Mouse (Mus musculus) liver, embryonic 13.5 days (tissue): ENCODE data around the gene Aldh3b3. TPM values are rescaled to one million over a fixed set of nuclear protein-coding genes. Genes with fewer than 3 reads are reported as not detected.
A peak's percentile ranks its signal among the peaks of the same experiment; 100 is the strongest.

Experiments used
- ATAC-seq: fragments of 200-750 bp; cut with Nextera tagmentation; 2 replicates; pipeline ENCODE4 v1.8.0; 2017; ENCODE audit warnings: low read depth, mild to moderate bottlenecking, moderate number of reproducible peaks, moderate library complexity
- DNase-seq: peaks from one replicate; pipeline ENCODE4 v3.0.0; 2022
- H3K27ac ChIP-seq: fragments of 300-500 bp; sonication (generic); 2 replicates; pipeline ENCODE4 v1.5.1; 2015; ENCODE audit warnings: moderate library complexity, mild to moderate bottlenecking, inconsistent platforms
- H3K27me3 ChIP-seq: fragments of 300-500 bp; sonication (generic); 2 replicates; pipeline ENCODE4 v1.6.1; 2015; ENCODE audit warnings: mild to moderate bottlenecking, inconsistent platforms
- H3K36me3 ChIP-seq: fragments of 300-500 bp; sonication (generic); 2 replicates; pipeline ENCODE4 v1.6.1; 2015; ENCODE audit warnings: mild to moderate bottlenecking, inconsistent platforms
- H3K4me1 ChIP-seq: fragments of 300-500 bp; sonication (generic); replicated peaks from 2 replicates; pipeline ENCODE4 v1.6.1; 2015; ENCODE audit warnings: inconsistent platforms
- H3K4me2 ChIP-seq: fragments of 300-500 bp; sonication (generic); 2 replicates; pipeline ENCODE4 v1.6.1; 2015; ENCODE audit warnings: inconsistent platforms, mild to moderate bottlenecking, moderate library complexity
- H3K4me3 ChIP-seq: fragments of 300-500 bp; sonication (generic); replicated peaks from 2 replicates; pipeline ENCODE4 v1.5.1; 2015; ENCODE audit warnings: mild to moderate bottlenecking, inconsistent platforms
- H3K9ac ChIP-seq: fragments of 300-500 bp; sonication (generic); 2 replicates; pipeline ENCODE4 v1.6.1; 2015; ENCODE audit warnings: mild to moderate bottlenecking, inconsistent platforms
- H3K9me3 ChIP-seq: fragments of 300-500 bp; sonication (generic); replicated peaks from 2 replicates; pipeline ENCODE4 v1.6.1; 2016; ENCODE audit warnings: inconsistent platforms
- WGBS: fragments of 180-500 bp; shearing (Covaris S2); methylation state at CpG from one replicate; pipeline ENCODE4 v1.1.7; 2015; ENCODE audit not compliant: insufficient replicate concordance; 5-methylcytosine and 5-hydroxymethylcytosine counted together
- polyA plus RNA-seq: library from polyadenylated mRNA; unstranded; fragments of >200 nt; fragmentation: Nextera tagmentation; extraction: Ambion mirVana; gene quantifications from 2 replicates; pipeline ENCODE4 v1.2.1, GENCODE M21; 2015

The Aldh3b3 gene
- polyA plus RNA-seq, 1 experiment from 2014 or later, result not detected

- 65% methylated on average over 7 of the region's 7 CpGs for WGBS
- no peak for ATAC-seq
- H3K4me1 ChIP-seq, result peaks cover 31% of the 10 kb centered on the region
- no peak overlapping the region for H3K27ac ChIP-seq
- H3K9ac ChIP-seq, result no peak overlapping the region
- H3K27me3 ChIP-seq, result no peaks in the 10 kb centered on the region
- H3K9me3 ChIP-seq, result no peaks in the 10 kb centered on the region
- no peaks in the 10 kb centered on the region for H3K36me3 ChIP-seq
- H3K4me2 ChIP-seq, result peak overlapping the region; percentile 67; the same call in 1 of the 2 replicates
- no peak overlapping the region for H3K4me3 ChIP-seq
- no peak for DNase-seq
These were observed 16.1 kb upstream of the Aldh3b3 start for GRCm38 (mm10) chr19:3942315-3942714.

DNA sequence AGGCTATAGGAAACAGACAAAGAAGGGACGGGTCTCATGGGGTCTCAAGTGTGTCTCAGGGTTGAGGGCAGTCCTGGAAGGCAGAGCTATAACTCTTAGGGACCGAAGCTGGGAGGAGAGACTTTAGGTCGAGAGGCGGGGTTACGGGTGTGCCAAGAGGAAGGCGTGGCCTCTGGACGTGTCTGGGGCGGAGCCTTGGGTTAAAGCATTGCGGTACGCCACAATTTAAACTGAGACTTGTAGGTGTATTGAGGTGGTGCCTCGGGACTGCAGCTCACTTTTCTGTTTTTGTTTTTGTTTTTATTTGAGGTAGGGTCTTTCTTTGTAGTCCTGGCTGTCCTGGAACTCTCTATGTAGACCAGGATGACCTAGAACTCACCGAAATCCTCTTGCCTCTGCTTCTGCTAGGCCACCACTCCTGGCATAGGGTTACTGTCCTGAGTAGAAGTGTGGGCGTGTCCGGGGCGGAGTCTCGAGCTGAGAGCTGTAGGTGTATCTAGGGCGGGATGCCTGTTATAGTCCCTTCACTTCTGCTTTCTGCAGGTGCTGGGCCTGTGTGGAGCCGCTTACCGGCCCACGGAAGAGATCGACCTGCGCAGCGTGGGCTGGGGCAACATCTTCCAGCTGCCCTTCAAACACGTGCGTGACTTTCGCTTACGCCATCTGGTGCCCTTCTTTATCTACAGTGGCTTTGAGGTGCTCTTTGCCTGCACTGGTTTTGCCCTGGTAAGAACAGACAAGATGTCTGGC lies 15.3 kb upstream of the Aldh3b3 start:
- H3K4me2 ChIP-seq, result peak overlapping the region; percentile 67
- H3K9me3 ChIP-seq, result no peaks in the 10 kb centered on the region
- 13% methylated on average over 27 of the region's 27 CpGs for WGBS
- ATAC-seq (peak; percentile 87), DNase-seq (peak; percentile 80)
- peak overlapping the region; percentile 40 for H3K4me3 ChIP-seq
- no peaks in the 10 kb centered on the region for H3K36me3 ChIP-seq
- H3K27ac ChIP-seq, result no peak overlapping the region
- no peaks in the 10 kb centered on the region for H3K27me3 ChIP-seq
- peaks cover 31% of the 10 kb centered on the region for H3K4me1 ChIP-seq
- peak overlapping the region; percentile 30; the same call in 1 of the 2 replicates for H3K9ac ChIP-seq

DNA sequence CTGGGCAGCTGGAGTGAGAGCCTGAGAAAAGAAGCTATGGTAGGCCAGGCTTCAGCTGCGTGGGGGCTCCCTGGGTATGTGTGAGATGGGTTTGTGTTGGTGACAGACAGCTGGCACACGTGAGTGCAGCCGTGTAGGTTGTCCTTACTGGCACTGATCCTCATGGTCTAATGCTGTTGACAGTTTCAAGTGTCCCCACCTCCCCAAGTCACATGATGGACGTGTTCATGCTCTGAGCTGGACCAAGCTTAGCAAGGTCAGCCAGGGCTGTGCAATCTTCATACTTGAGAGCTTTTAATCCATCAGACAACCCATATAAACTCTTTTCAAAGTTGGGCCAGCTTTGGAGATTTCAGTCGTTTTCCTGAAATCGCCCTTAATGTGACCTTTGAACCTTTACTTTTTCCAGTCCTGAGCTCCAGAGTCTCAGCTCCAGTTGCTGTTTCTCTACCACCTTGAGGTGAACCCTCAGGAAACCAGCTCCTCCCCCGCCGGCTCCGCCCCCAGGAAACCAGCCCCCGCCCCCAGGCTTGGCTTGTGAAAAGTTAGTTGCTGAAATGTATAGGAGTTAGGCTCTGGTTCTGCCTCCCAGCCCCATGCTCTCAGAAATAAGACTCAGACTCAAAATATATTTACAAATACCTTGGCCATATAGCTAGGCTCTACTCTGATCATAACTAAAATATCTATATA lies 12.4 kb upstream of the Aldh3b3 start:
- Histone ChIP-seq H3K4me1 (peaks cover 37% of the 10 kb centered on the region), H3K27ac (no peak overlapping the region), H3K9ac (no peak overlapping the region), H3K9me3 (no peaks in the 10 kb centered on the region), H3K27me3 (no peaks in the 10 kb centered on the region), H3K4me2 (no peak overlapping the region), H3K36me3 (no peaks in the 10 kb centered on the region), H3K4me3 (no peak overlapping the region)
- DNase-seq, result no peak
- 24% methylated on average over 10 of the region's 10 CpGs for WGBS
- ATAC-seq, result no peak

GRCm38 (mm10) chr19:3946715-3947114 lies 11.7 kb upstream of the Aldh3b3 start:
- Histone ChIP-seq H3K4me1 (peaks cover 37% of the 10 kb centered on the region), H3K36me3 (no peaks in the 10 kb centered on the region), H3K27me3 (no peaks in the 10 kb centered on the region), H3K4me2 (no peak overlapping the region), H3K27ac (no peak overlapping the region), H3K4me3 (no peak overlapping the region), H3K9ac (no peak overlapping the region), H3K9me3 (no peaks in the 10 kb centered on the region)
- WGBS, result 20% methylated on average over 2 of the region's 2 CpGs
- ATAC-seq (no peak), DNase-seq (peak; percentile 47)

GRCm38 (mm10) chr19:3947813-3948212 lies 10.6 kb upstream of the Aldh3b3 start:
- no peak for ATAC-seq
- no peaks in the 10 kb centered on the region for H3K36me3 ChIP-seq
- H3K27ac ChIP-seq, result no peak overlapping the region
- 55% methylated on average over 3 of the region's 3 CpGs for WGBS
- H3K9me3 ChIP-seq, result no peaks in the 10 kb centered on the region
- peaks cover 32% of the 10 kb centered on the region for H3K4me1 ChIP-seq
- H3K4me3 ChIP-seq, result no peak overlapping the region
- H3K9ac ChIP-seq, result no peak overlapping the region
- DNase-seq, result no peak
- H3K27me3 ChIP-seq, result no peaks in the 10 kb centered on the region
- no peak overlapping the region for H3K4me2 ChIP-seq

DNA sequence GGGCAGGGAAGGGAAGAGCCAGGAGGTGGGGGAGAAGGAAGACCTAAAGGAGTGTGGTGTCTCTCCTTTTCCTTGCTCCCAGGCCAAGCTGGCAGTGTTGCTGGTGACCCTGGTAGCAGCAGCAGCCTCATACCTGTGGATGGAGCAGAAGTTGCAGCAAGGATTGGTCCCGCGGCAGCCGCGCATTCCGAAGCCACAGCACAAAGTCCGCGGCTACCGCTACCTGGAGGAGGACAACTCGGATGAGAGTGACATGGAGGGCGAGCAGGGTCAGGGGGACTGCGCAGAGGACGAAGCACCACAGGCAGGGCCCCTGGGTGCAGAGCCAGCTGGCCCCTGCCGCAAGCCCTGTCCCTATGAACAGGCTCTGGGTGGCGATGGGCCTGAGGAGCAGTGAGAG lies 9.9 kb upstream of the Aldh3b3 start:
- Histone ChIP-seq H3K4me2 (no peak overlapping the region), H3K36me3 (no peaks in the 10 kb centered on the region), H3K27me3 (no peaks in the 10 kb centered on the region), H3K27ac (no peak overlapping the region), H3K4me1 (peaks cover 25% of the 10 kb centered on the region), H3K9ac (no peak overlapping the region), H3K9me3 (no peaks in the 10 kb centered on the region), H3K4me3 (no peak overlapping the region)
- DNase-seq (no peak), ATAC-seq (no peak)
- WGBS, result 77% methylated on average over 14 of the region's 14 CpGs

- no peak for DNase-seq
- H3K27me3 ChIP-seq, result no peaks in the 10 kb centered on the region
- H3K36me3 ChIP-seq, result no peaks in the 10 kb centered on the region
- H3K4me1 ChIP-seq, result peaks cover 18% of the 10 kb centered on the region
- no peak overlapping the region for H3K9ac ChIP-seq
- no peak overlapping the region for H3K27ac ChIP-seq
- WGBS, result 53% methylated on average over 3 of the region's 3 CpGs
- ATAC-seq, result no peak
- no peaks in the 10 kb centered on the region for H3K9me3 ChIP-seq
- H3K4me3 ChIP-seq, result no peak overlapping the region
- no peak overlapping the region for H3K4me2 ChIP-seq
These were observed 8.1 kb upstream of the Aldh3b3 start for GRCm38 (mm10) chr19:3950331-3950730.

DNA sequence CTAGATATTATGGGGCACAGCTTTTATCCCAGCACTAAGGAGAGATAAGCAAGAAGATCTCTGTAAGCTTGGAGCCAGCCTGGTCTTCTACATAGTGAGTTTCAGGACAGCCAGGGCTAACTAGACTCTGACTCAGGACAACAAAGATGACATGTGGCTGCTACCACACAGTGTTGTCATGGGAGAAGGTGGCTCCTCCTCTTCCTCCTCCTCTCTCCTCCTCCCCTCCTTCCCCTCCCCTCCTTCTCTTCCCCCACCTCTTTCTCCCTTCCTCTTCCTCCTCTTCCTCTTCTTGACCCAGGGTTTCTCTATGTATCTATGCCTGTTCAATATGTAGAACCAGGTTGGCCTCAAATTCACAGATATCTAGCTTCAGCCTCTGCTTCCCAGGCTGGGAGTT lies 7.0 kb upstream of the Aldh3b3 start:
- Histone ChIP-seq H3K9ac (no peak overlapping the region), H3K27me3 (0 out of 2 replicates have a peak, but pooled peaks cover 5% of the 10 kb centered on the region), H3K36me3 (no peaks in the 10 kb centered on the region), H3K4me1 (peaks cover 8% of the 10 kb centered on the region; the same call in 1 of the 2 replicates), H3K4me3 (no peak overlapping the region), H3K9me3 (no peaks in the 10 kb centered on the region), H3K27ac (no peak overlapping the region), H3K4me2 (no peak overlapping the region)
- no peak for DNase-seq
- no peak for ATAC-seq

DNA sequence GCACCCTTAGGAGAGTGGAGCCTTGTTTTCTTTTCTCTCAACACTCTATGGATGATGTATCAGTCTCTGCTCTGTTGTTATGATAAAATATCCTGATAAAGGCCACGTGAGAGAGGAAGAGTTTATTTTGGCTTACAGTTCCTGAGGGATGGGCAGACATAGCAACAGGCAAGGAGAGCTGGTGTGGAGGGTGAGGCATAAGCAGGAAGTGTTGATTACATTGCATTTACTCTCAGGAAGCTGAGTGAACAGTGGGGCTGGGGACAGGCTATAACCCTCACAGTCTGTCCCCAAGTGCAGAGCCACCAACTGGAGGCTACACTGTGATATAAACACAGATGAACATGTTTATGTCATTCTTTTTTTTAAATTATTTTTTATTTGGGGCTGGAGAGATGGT lies 6.3 kb upstream of the Aldh3b3 start:
- peaks cover 7% of the 10 kb centered on the region; the same call in 1 of the 2 replicates for H3K4me1 ChIP-seq
- DNase-seq (no peak), ATAC-seq (no peak)
- H3K36me3 ChIP-seq, result no peaks in the 10 kb centered on the region
- no peak overlapping the region for H3K9ac ChIP-seq
- no peak overlapping the region for H3K27ac ChIP-seq
- H3K9me3 ChIP-seq, result no peaks in the 10 kb centered on the region
- 0 out of 2 replicates have a peak, but pooled peaks cover 8% of the 10 kb centered on the region for H3K27me3 ChIP-seq
- no peak overlapping the region for H3K4me3 ChIP-seq
- 50% methylated on average over 1 of the region's 1 CpGs for WGBS
- H3K4me2 ChIP-seq, result no peak overlapping the region

DNA sequence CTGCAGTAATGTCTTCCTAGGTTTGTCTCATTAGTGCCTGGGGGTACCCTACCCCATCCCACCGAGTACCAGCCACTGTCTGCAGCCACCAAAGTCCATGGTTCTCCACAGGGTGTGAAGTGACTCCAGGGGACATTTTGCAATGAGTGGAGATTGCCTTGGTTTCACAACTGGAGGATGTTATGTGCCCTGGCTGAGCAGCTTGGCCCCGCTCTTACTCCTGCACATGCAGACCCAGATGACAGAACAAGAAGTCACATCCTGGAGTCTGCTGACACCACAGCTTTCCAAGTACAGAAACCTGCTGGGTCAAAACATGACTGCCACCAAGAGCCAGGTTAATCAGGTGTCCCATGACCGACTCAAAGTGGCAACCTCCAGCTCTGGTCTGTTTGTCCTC lies 3.4 kb upstream of the Aldh3b3 start:
- no peak overlapping the region for H3K4me3 ChIP-seq
- whole genome bisulfite sequencing, result 62% methylated on average over 3 of the region's 3 CpGs
- no peaks in the 10 kb centered on the region for H3K9me3 ChIP-seq
- H3K27me3 ChIP-seq, result 0 out of 2 replicates have a peak, but pooled peaks cover 8% of the 10 kb centered on the region
- ATAC-seq (no peak), DNase-seq (no peak)
- H3K27ac ChIP-seq, result no peak overlapping the region
- no peak overlapping the region for H3K4me2 ChIP-seq
- no peaks in the 10 kb centered on the region for H3K36me3 ChIP-seq
- H3K9ac ChIP-seq, result no peak overlapping the region
- H3K4me1 ChIP-seq, result peaks cover 1% of the 10 kb centered on the region; the same call in 1 of the 2 replicates

DNA sequence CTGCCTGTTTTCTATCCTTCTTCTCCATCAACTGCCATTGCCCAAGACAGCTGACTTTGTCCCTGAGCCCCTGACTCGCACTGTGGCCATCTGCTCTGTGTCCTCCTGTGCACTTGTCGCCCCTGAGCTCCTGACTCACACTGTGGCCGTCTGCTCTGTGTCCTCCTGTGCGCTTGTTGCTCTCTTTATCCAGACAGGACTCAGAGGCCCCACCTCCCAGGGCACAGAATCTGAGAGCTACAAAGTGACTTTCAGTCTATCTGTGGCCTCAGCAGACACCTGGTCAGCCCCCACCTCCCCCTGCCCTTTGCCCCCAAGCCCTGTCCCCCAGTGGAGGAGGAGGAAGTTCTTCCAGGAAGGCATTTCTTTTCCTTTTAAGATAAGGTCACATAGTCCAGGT lies 2.6 kb upstream of the Aldh3b3 start:
- H3K9me3 ChIP-seq, result no peaks in the 10 kb centered on the region
- no peaks in the 10 kb centered on the region; the same call in 1 of the 2 replicates for H3K4me1 ChIP-seq
- H3K9ac ChIP-seq, result no peak overlapping the region
- no peak overlapping the region for H3K4me3 ChIP-seq
- H3K27ac ChIP-seq, result no peak overlapping the region
- DNase-seq, result no peak
- H3K27me3 ChIP-seq, result 0 out of 2 replicates have a peak, but pooled peaks cover 8% of the 10 kb centered on the region
- ATAC-seq, result no peak
- H3K4me2 ChIP-seq, result no peak overlapping the region
- no peaks in the 10 kb centered on the region for H3K36me3 ChIP-seq
- 24% methylated on average over 4 of the region's 4 CpGs for WGBS
